Comparison of ENCODE assay signal across 17 mouse cellular contexts in genomic region chr16:97761782-97762181, GRCm38 (mm10). TPM values are rescaled to one million over a fixed set of nuclear protein-coding genes. Genes with fewer than 3 reads are reported as not detected.
DNase-seq lines count a peak whose midpoint lies in the region; ATAC-seq and TF ChIP-seq lines count a peak whose summit lies in the region.
"Had no signal": no experiment of that assay in that cellular context is flagged by ENCODE, and none has a peak within 500 bp of the region (broad histone marks: within the 10 kb centered on the region; RNA-seq: fewer than 3 reads in every experiment).

No protein-coding gene starts in this region.

- no peak for DNase-seq in heart, adult 18-20 months
- DNase-seq in lung, postnatal 25 days (ENCODE audit: low spot score): no peak
- no peak for DNase-seq in cerebellum, adult 2 months
- DNase-seq: adrenal gland, postnatal 10 days; gastrocnemius, postnatal 25 days; layer of hippocampus, postnatal 36 days; right cerebral cortex, postnatal 25 days had no signal

- TF ChIP-seq POLR2A in cerebellum, adult 2 months (IDR thresholded peaks at IDR 0.05; ENCODE audit: borderline replicate concordance, insufficient read depth, low read length): no peak

- WGBS in heart, embryonic 12.5 days: 49% methylated on average over 2 of the region's 2 CpGs
- 39% methylated on average over 2 of the region's 2 CpGs for WGBS in lung, embryonic 16.5 days
- WGBS in kidney, embryonic 14.5 days: 42% methylated on average over 2 of the region's 2 CpGs
- 60% methylated on average over 2 of the region's 2 CpGs for WGBS in stomach, embryonic 14.5 days
- 84% methylated on average over 2 of the region's 2 CpGs for WGBS in cerebellum, adult 2 months

- no peak for TF ChIP-seq CTCF in cerebellum, adult 2 months (IDR thresholded peaks at IDR 0.05; ENCODE audit: borderline replicate concordance, insufficient read depth, low read depth, low read length)

- no peak overlapping the region for H3K4me3 ChIP-seq in heart, embryonic 12.5 days
- peak overlapping the region; percentile 61 for H3K4me3 ChIP-seq in lung, embryonic 16.5 days (ENCODE audit: low read length)
- no peak overlapping the region for H3K4me3 ChIP-seq in kidney, embryonic 14.5 days (ENCODE audit: low read length)
- peak overlapping the region; percentile 50 for H3K4me3 ChIP-seq in stomach, embryonic 14.5 days (ENCODE audit: low read depth, low read length)
- H3K4me3 ChIP-seq in cerebellum, adult 2 months (replicated peaks; ENCODE audit: insufficient read depth, low read depth, low read length): no peak overlapping the region
- H3K4me3 ChIP-seq: forebrain, embryonic 13.5 days had no signal

- peak overlapping the region; percentile 11; the same call in 1 of the 2 replicates for H3K4me2 ChIP-seq in heart, embryonic 12.5 days
- peak overlapping the region; percentile 63 for H3K4me2 ChIP-seq in lung, embryonic 16.5 days (ENCODE audit: low read depth, low read length)
- H3K4me2 ChIP-seq in kidney, embryonic 14.5 days (replicated peaks; ENCODE audit: low read depth, low read length): peak overlapping the region; percentile 82; the same call in 1 of the 2 replicates
- peak overlapping the region; percentile 57 for H3K4me2 ChIP-seq in stomach, embryonic 14.5 days (replicated peaks; ENCODE audit: low read depth, low read length)
- H3K4me2 ChIP-seq: forebrain, embryonic 13.5 days had no signal

- peaks cover 24% of the 10 kb centered on the region for H3K4me1 ChIP-seq in heart, embryonic 12.5 days (replicated peaks)
- H3K4me1 ChIP-seq in lung, embryonic 16.5 days (replicated peaks; ENCODE audit: control insufficient read depth, insufficient read depth, low read length): peaks cover 18% of the 10 kb centered on the region
- H3K4me1 ChIP-seq in kidney, embryonic 14.5 days (ENCODE audit: control insufficient read depth, insufficient read depth, low read length): peaks cover 12% of the 10 kb centered on the region
- no peaks in the 10 kb centered on the region for H3K4me1 ChIP-seq in stomach, embryonic 14.5 days (ENCODE audit: control insufficient read depth, insufficient read depth, low read length)
- no peaks in the 10 kb centered on the region for H3K4me1 ChIP-seq in cerebellum, adult 2 months (ENCODE audit: control insufficient read depth, insufficient read depth, low read length)

- no peak overlapping the region for H3K27ac ChIP-seq in heart, embryonic 12.5 days (ENCODE audit: poor library complexity, severe bottlenecking)
- H3K27ac ChIP-seq in lung, embryonic 16.5 days (ENCODE audit: low read length): peak overlapping the region; percentile 27; the same call in 1 of the 2 replicates
- no peak overlapping the region for H3K27ac ChIP-seq in kidney, embryonic 14.5 days (ENCODE audit: low read depth, low read length)
- H3K27ac ChIP-seq in stomach, embryonic 14.5 days (ENCODE audit: low read length): peak overlapping the region; percentile 63; the same call in 1 of the 2 replicates
- H3K27ac ChIP-seq in cerebellum, adult 2 months (ENCODE audit: insufficient read depth, low read length): no peak overlapping the region
- H3K27ac ChIP-seq: forebrain, embryonic 13.5 days had no signal

- H3K36me3 ChIP-seq in heart, embryonic 12.5 days: no peaks in the 10 kb centered on the region
- no peaks in the 10 kb centered on the region for H3K36me3 ChIP-seq in lung, embryonic 16.5 days (ENCODE audit: control insufficient read depth, insufficient read depth, low read length)
- no peaks in the 10 kb centered on the region for H3K36me3 ChIP-seq in kidney, embryonic 14.5 days (ENCODE audit: control insufficient read depth, insufficient read depth, low read length)
- H3K36me3 ChIP-seq in stomach, embryonic 14.5 days (ENCODE audit: control insufficient read depth, insufficient read depth, low read length): no peaks in the 10 kb centered on the region

- peaks cover 30% of the 10 kb centered on the region for H3K27me3 ChIP-seq in heart, embryonic 12.5 days (replicated peaks)
- H3K27me3 ChIP-seq in lung, embryonic 16.5 days (ENCODE audit: control insufficient read depth, insufficient read depth, low read depth, low read length): peaks cover 32% of the 10 kb centered on the region
- peaks cover 42% of the 10 kb centered on the region for H3K27me3 ChIP-seq in kidney, embryonic 14.5 days (ENCODE audit: control insufficient read depth, insufficient read depth, low read length)
- H3K27me3 ChIP-seq in stomach, embryonic 14.5 days (ENCODE audit: control insufficient read depth, insufficient read depth, low read length): peaks cover 12% of the 10 kb centered on the region
- H3K27me3 ChIP-seq in cerebellum, adult 2 months (ENCODE audit: control insufficient read depth, insufficient read depth, low read length): no peaks in the 10 kb centered on the region; the same call in 1 of the 2 replicates

- H3K9me3 ChIP-seq in heart, embryonic 12.5 days (replicated peaks): no peaks in the 10 kb centered on the region
- no peaks in the 10 kb centered on the region for H3K9me3 ChIP-seq in lung, embryonic 16.5 days (ENCODE audit: control insufficient read depth, low read length)
- H3K9me3 ChIP-seq in kidney, embryonic 14.5 days (ENCODE audit: control insufficient read depth, low read length): no peaks in the 10 kb centered on the region
- H3K9me3 ChIP-seq in stomach, embryonic 14.5 days (ENCODE audit: control insufficient read depth, low read depth, low read length): no peaks in the 10 kb centered on the region
- H3K9me3 ChIP-seq: forebrain, embryonic 13.5 days had no signal

- no peak for ATAC-seq in heart, embryonic 12.5 days (ENCODE audit: insufficient number of reproducible peaks, low FRiP score)
- no peak for ATAC-seq in lung, embryonic 16.5 days (ENCODE audit: low read depth)
- no peak for ATAC-seq in kidney, embryonic 14.5 days (ENCODE audit: low FRiP score, low TSS enrichment)
- no peak for ATAC-seq in stomach, embryonic 14.5 days (ENCODE audit: insufficient number of reproducible peaks, insufficient read depth, low FRiP score, low read depth)
- ATAC-seq in activated CD4-positive, CD25-positive, alpha-beta regulatory T cell, adult 4 months: no peak
- ATAC-seq: forebrain, embryonic 13.5 days; inflammation-experienced regulatory T-cells, adult 6 months; midbrain, embryonic 16.5 days had no signal

- H3K9ac ChIP-seq in heart, embryonic 12.5 days: peak overlapping the region; percentile 1; the same call in 1 of the 2 replicates
- H3K9ac ChIP-seq in lung, embryonic 16.5 days (ENCODE audit: low read length): peak overlapping the region; percentile 70; the same call in 1 of the 2 replicates
- no peak overlapping the region for H3K9ac ChIP-seq in kidney, embryonic 14.5 days (ENCODE audit: low read depth, low read length)
- H3K9ac ChIP-seq in stomach, embryonic 14.5 days (replicated peaks; ENCODE audit: low read depth, low read length): no peak overlapping the region; the same call in 1 of the 2 replicates
- H3K9ac ChIP-seq: forebrain, embryonic 13.5 days had no signal

RNA-seq across cellular contexts. Expression of gene Ripk4, which starts 1.8 kb away (rescaled TPM):
- 2.3 and 2.7 TPM in 2 replicates for polyA plus RNA-seq in heart, embryonic 12.5 days (2016; fragmentation: Nextera tagmentation; extraction: Ambion mirVana)
- under 1 TPM; 0.10 to 0.44 TPM for total RNA-seq in heart, adult 18-20 months (2021)
- polyA plus RNA-seq in lung, embryonic 16.5 days (2015; fragmentation: Nextera tagmentation; extraction: Ambion mirVana): 18.0 and 18.7 TPM in 2 replicates
- 4.6 and 7.7 TPM in 2 replicates for polyA plus RNA-seq in kidney, embryonic 14.5 days (2014; fragmentation: Nextera tagmentation; extraction: Ambion mirVana)
- polyA plus RNA-seq in stomach, embryonic 14.5 days (2014; fragmentation: Nextera tagmentation; extraction: Ambion mirVana): 24.7 and 25.3 TPM in 2 replicates
- polyA plus RNA-seq in activated CD4-positive, CD25-positive, alpha-beta regulatory T cell, adult 4 months (2017; shearing (Covaris generic)): under 1 TPM in 1 of 2 experiments, not detected in 1; 0.25 TPM
- polyA plus RNA-seq in cerebellum, adult 2 months (2012; rRNA removed): 0.43 and 0.51 TPM in 2 replicates
- total RNA-seq: gastrocnemius, postnatal 25 days; neutrophil, adult 5-6 weeks had no signal
- polyA plus RNA-seq: C2C12 had no signal

Comparison
In these comparisons a context has a peak if more than half of its experiments do, and no peak if none do; other contexts are left out.
1. H3K27ac ChIP-seq: peak in lung, embryonic 16.5 days (single experiment) and stomach, embryonic 14.5 days (single experiment); none in heart, embryonic 12.5 days (single experiment), kidney, embryonic 14.5 days (single experiment) and cerebellum, adult 2 months (single experiment).
2. H3K4me2 ChIP-seq: peak in every context shown above with its lines; median percentile 82 in kidney, embryonic 14.5 days; 63 in lung, embryonic 16.5 days; 57 in stomach, embryonic 14.5 days; 11 in heart, embryonic 12.5 days.
3. H3K4me3 ChIP-seq: peak in lung, embryonic 16.5 days (single experiment) and stomach, embryonic 14.5 days (single experiment); none in heart, embryonic 12.5 days (single experiment), kidney, embryonic 14.5 days (single experiment) and cerebellum, adult 2 months (single experiment).
4. H3K9ac ChIP-seq: peak in heart, embryonic 12.5 days (single experiment) and lung, embryonic 16.5 days (single experiment); none in kidney, embryonic 14.5 days (single experiment) and stomach, embryonic 14.5 days (single experiment).